Mouse (Mus musculus) heart, postnatal 25 days (tissue): ENCODE results near the gene Itgal. TPM values are rescaled to one million over a fixed set of nuclear protein-coding genes. Genes with fewer than 3 reads are reported as not detected.
A peak's percentile ranks its signal among the peaks of the same experiment; 100 is the strongest.
"Not testable (repeated sequence)": the region's sequence is repeated elsewhere in the genome, so short reads cannot be mapped to it uniquely, and the experiment has no call there.

Source experiments
- DNase-seq: peaks from one replicate; pipeline ENCODE4 v3.0.0; 2022; ENCODE audit warnings: low spot score
- intact Hi-C: fragments of 180-260 bp; cut with DNase I; formaldehyde crosslinking; loops from one replicate; pipeline ENCODE4 v1.15.1; 2025
- total RNA-seq, 2 experiments: library from RNA; stranded (reverse); gene quantifications; 2 replicates each; pipeline ENCODE4 v1.2.3; 2021

The Itgal gene
- total RNA-seq, 2 experiments from 2014 or later: 1.2 to 2.0 TPM

DNA sequence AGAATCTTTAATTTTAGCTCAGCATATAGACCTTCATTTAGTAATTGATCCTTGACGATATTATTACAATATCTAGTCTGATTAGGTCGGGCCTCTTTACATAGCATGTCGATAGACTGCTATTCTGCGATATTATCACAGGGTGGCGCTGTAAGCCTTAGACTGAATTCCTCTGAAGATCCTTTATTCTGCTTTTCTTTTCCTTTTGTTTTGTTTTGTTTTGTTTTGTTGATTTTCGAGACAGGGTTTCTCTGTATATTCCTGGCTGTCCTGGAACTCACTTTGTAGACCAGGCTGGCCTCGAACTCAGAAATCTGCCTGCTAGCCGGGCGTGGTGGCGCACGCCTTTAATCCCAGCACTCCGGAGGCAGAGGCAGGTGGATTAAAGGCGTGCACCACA, 66.4 kb downstream of the Itgal start:
- not testable (repeated sequence) for DNase-seq
- intact Hi-C loops: loop anchor here (1.0 to 5.0 kb wide), 3 partner anchors 45 to 136 kb away; partner anchors contain the start of gene Zfp764

- intact Hi-C loops: loop anchor here (5.0 kb wide), 2 partner anchors 44 to 119 kb away; partner anchors contain the start of gene Zfp764
- no peak for DNase-seq
Observed at GRCm38 (mm10) chr7:127363475-127363921, 67.4 kb downstream of the Itgal start.

- intact Hi-C loops: loop anchor here (5.0 kb wide), 2 partner anchors 43 to 118 kb away; partner anchors contain the start of gene Zfp764
- DNase-seq: no peak
Observed at GRCm38 (mm10) chr7:127364166-127364565, 68.1 kb downstream of the Itgal start.

GRCm38 (mm10) chr7:127366249-127366648, 70.2 kb downstream of the Itgal start:
- no peak for DNase-seq
- intact Hi-C loops: no loop called here

DNA sequence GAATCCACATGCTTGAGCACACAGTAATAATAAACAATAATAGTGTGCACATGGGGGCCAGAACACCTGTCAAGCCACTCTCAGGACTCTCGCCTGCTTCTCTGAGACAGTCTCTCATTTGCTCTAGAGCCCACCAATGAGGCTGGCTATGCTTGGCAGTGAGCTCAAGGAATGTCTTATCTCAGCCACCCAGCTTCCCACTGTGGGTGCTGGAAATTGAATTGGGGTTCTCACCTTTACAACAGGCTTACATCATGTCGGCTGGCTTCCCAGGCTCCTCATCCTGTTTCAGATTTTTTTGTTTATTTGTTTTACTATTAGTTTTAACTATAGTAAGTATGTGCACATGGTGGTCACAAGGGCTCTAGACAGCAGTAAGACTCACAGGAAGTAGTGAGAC, 75.2 kb downstream of the Itgal start:
- intact Hi-C loops: no loop called here

GRCm38 (mm10) chr7:127371870-127372269, 75.8 kb downstream of the Itgal start:
- intact Hi-C loops, DNase-seq: not testable (repeated sequence)

More for the DNA sequence above, 75.2 kb downstream of the Itgal start:
- DNase-seq: no peak

DNA sequence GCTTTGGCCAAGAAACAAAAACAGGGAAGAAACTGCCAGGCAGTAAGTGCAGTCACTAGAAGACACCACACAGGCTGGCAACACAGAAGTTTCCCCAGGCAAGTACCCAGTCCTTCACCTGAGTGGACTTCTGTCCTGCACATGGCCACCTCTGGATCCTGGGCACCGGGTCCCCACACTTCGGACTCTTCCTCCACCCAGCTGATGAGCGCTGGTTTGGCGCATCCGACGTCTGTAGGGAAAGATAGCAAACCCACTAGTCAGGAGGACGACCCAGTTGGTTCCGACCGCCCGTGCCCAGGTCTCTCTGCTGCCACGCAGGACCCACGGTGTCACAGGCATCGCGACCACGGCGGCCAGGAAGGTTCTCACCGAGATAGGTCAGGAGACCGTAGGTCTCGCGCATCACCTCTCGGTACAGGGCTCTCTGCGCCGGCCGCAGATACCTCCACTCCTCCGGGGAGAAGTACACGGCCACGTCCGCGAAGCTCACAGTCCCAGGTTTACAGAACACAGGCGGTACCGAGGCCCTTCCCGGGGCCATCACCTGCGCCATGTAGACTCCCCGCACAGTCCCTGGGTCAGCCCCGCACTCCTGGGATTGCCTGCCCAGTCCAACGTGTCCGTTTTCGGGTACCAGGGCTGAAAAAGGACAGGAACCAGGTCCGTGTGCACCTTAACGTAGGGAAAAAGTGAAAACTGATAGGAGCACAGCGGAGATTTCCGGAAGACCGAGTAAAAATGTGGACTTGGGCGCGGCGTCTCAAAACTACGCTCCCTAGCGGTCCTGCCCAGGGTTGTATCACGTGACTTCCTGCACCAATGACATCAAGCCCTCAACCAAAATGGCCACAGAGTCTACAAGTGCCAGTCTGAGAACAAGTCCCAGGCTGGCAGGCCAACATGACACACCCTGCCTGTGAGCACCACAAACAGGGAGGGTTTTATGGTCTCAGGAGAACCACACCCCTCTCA, 79.5 kb downstream of the Itgal start, which contains the start of gene Zfp747:
Gene Zfp747, minus strand, starts transcription at position 780 of the 975 bp plus-strand sequence.
- intact Hi-C loops: not testable (repeated sequence)
- peak; percentile 86 for DNase-seq

GRCm38 (mm10) chr7:127378310-127378921, 82.4 kb downstream of the Itgal start:
- intact Hi-C loops: loop anchor here (2.0 kb wide), 1 partner anchor 30 kb away; no protein-coding TSS in a partner anchor
- DNase-seq: no peak

Other genes starting within 250 kb of the Itgal start
- not detected for gene Zg16, start 208.9 kb upstream of the Itgal start, total RNA-seq
- 1 to 10 TPM; 1.4 to 1.7 TPM for gene AI467606, start 204.9 kb upstream of the Itgal start, total RNA-seq
- not detected for gene Qprt, start 174.0 kb upstream of the Itgal start, total RNA-seq
- under 1 TPM; 0.36 to 0.56 TPM for gene Spn, start 158.4 kb upstream of the Itgal start, total RNA-seq
- gene Cd2bp2, start 100.2 kb upstream of the Itgal start, total RNA-seq: 10 to 100 TPM; 35.6 to 38.1 TPM
- 10 to 100 TPM; 28.8 to 29.1 TPM for gene Tbc1d10b, start 87.8 kb upstream of the Itgal start, total RNA-seq
- gene Mylpf, start 87.4 kb upstream of the Itgal start, total RNA-seq: 1 to 10 TPM in 1 of 2 experiments, under 1 TPM in 1; 0.99 to 2.9 TPM
- 1 to 10 TPM; 6.0 to 7.1 TPM for gene Zfp553, start 63.2 kb upstream of the Itgal start, total RNA-seq
- gene Sept1, start 63.1 kb upstream of the Itgal start, total RNA-seq: 1 to 10 TPM; 3.2 to 6.7 TPM
- 10 to 100 TPM; 17.1 to 20.9 TPM for gene Zfp771, start 52.0 kb upstream of the Itgal start, total RNA-seq
- 10 to 100 TPM; 46.7 to 47.5 TPM for gene Dctpp1, start 35.6 kb upstream of the Itgal start, total RNA-seq
- gene Sephs2, start 22.2 kb upstream of the Itgal start, total RNA-seq: 10 to 100 TPM; 27.8 to 30.0 TPM
- 10 to 100 TPM; 35.4 to 41.3 TPM for gene Zfp768, start 49.3 kb downstream of the Itgal start, total RNA-seq
- 1 to 10 TPM; 3.4 to 4.7 TPM for gene Zfp747, start 79.8 kb downstream of the Itgal start, total RNA-seq
- 1 to 10 TPM; 2.2 to 2.3 TPM for gene 9130019O22Rik, start 90.9 kb downstream of the Itgal start, total RNA-seq
- 1 to 10 TPM; 4.4 to 5.3 TPM for gene E430018J23Rik, start 97.4 kb downstream of the Itgal start, total RNA-seq
- gene Zfp764, start 110.6 kb downstream of the Itgal start, total RNA-seq: 1 to 10 TPM; 2.7 to 2.8 TPM
- 1 to 10 TPM; 2.8 TPM for gene Zfp688, start 125.8 kb downstream of the Itgal start, total RNA-seq
- 1 to 10 TPM; 1.7 to 1.9 TPM for gene Zfp689, start 152.9 kb downstream of the Itgal start, total RNA-seq
- 10 to 100 TPM; 26.0 to 26.3 TPM for gene Prr14, start 163.4 kb downstream of the Itgal start, total RNA-seq
- gene Fbrs, start 182.9 kb downstream of the Itgal start, total RNA-seq: 10 to 100 TPM; 32.9 to 34.0 TPM
- gene Srcap, start 215.7 kb downstream of the Itgal start, total RNA-seq: 10 to 100 TPM; 54.4 to 58.7 TPM
- 10 to 100 TPM in 1 of 2 experiments, 1 to 10 TPM in 1; 10.0 to 10.1 TPM for gene Gm42715, start 223.3 kb downstream of the Itgal start, total RNA-seq